Mouse (Mus musculus): ENCODE results near the gene Blm.

- TF ChIP-seq USF1 (IDR thresholded peaks at IDR 0.05; ENCODE audit: low read depth, low read length) (no peak), ELF1 (IDR thresholded peaks at IDR 0.05; ENCODE audit: low read depth, low read length) (no peak)
These were observed 61.1 kb downstream of the Blm start for GRCm38 (mm10) chr7:80473837-80474236.

All from CH12.LX (cell line).